Comparison of ENCODE assay signal across 15 mouse cellular contexts in the genomic region with DNA sequence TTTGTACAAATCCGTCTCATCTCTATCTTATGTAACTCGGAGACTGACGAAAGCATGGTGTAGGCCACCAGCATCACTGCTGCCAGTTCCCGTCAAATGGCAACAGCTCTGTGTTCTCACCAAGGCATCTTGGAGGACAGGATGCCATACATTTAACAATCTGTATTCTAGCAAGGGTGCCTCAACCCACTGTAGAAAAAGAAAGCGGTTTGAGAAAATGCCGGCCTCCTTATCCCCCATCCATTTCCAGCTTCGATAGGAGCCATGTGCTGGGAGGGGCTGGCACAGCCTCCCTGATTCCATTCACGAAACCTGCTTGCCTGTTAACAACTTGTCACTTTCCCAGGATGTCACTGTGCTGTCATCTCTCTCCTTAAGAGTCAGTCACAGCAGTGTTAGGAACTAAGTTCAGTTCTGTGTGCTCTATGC.
DNase-seq lines count a peak whose midpoint lies in the region; ATAC-seq and TF ChIP-seq lines count a peak whose summit lies in the region.
"Had no signal": no experiment of that assay in that cellular context is flagged by ENCODE, and none has a peak within 500 bp of the region (broad histone marks: within the 10 kb centered on the region; RNA-seq: fewer than 3 reads in every experiment).

No protein-coding gene starts in this region.

- H3K27ac ChIP-seq in forebrain, embryonic 14.5 days (ENCODE audit: low read depth, low read length) = peak overlapping the region; percentile 70; the same call in 1 of the 2 replicates
- no peak overlapping the region for H3K27ac ChIP-seq in forebrain, embryonic 10.5 days
- H3K27ac ChIP-seq in layer of hippocampus, adult 2 months = peak overlapping the region; percentile 86
- H3K27ac ChIP-seq: hindbrain, embryonic 12.5 days had no signal

- no peak overlapping the region for H3K4me2 ChIP-seq in forebrain, embryonic 14.5 days (ENCODE audit: low read length)
- H3K4me2 ChIP-seq: hindbrain, embryonic 12.5 days had no signal

- no peak overlapping the region for H3K4me3 ChIP-seq in forebrain, embryonic 14.5 days (ENCODE audit: low read depth, low read length)
- H3K4me3 ChIP-seq in forebrain, embryonic 10.5 days = no peak overlapping the region
- peak overlapping the region; percentile 16 for H3K4me3 ChIP-seq in megakaryocyte, embryonic 14.5 days (replicated peaks)
- H3K4me3 ChIP-seq in layer of hippocampus, adult 2 months = no peak overlapping the region
- H3K4me3 ChIP-seq: erythroblast, embryonic 14.5 days; hindbrain, embryonic 12.5 days had no signal

- no peaks in the 10 kb centered on the region for H3K36me3 ChIP-seq in forebrain, embryonic 14.5 days (ENCODE audit: control insufficient read depth, insufficient read depth, low read length)
- H3K36me3 ChIP-seq in forebrain, embryonic 10.5 days (replicated peaks) = no peaks in the 10 kb centered on the region
- peaks cover 57% of the 10 kb centered on the region for H3K36me3 ChIP-seq in megakaryocyte, embryonic 14.5 days (replicated peaks; ENCODE audit: low read length)
- H3K36me3 ChIP-seq: hindbrain, embryonic 12.5 days had no signal

- H3K27me3 ChIP-seq in forebrain, embryonic 14.5 days (replicated peaks; ENCODE audit: control insufficient read depth, insufficient read depth, low read length) = no peaks in the 10 kb centered on the region
- no peaks in the 10 kb centered on the region for H3K27me3 ChIP-seq in forebrain, embryonic 10.5 days (ENCODE audit: poor library complexity, severe bottlenecking)
- H3K27me3 ChIP-seq in megakaryocyte, embryonic 14.5 days (replicated peaks) = no peaks in the 10 kb centered on the region
- H3K27me3 ChIP-seq: hindbrain, embryonic 12.5 days had no signal

- peak; percentile 74 for DNase-seq in forebrain, embryonic 14.5 days (ENCODE audit: low spot score)
- no peak for DNase-seq in forebrain, embryonic 10.5 days (ENCODE audit: extremely low spot score, low spot score)
- DNase-seq in layer of hippocampus, adult 2 months (ENCODE audit: low spot score in 2 of 2) = peak; percentile 74 to 88
- peak; percentile 63 for DNase-seq in right cerebral cortex, postnatal 25 days
- no peak for DNase-seq in urinary bladder, adult 18-20 months (ENCODE audit: low spot score in 2 of 2)
- DNase-seq in gastrocnemius, adult 18-20 months (ENCODE audit: low spot score) = no peak
- DNase-seq: embryo, embryonic 11 days; kidney, adult 9 months; lung, postnatal 4 days; thymus, adult 18-20 months had no signal

- peaks cover 10% of the 10 kb centered on the region; the same call in 1 of the 2 replicates for H3K4me1 ChIP-seq in forebrain, embryonic 14.5 days (ENCODE audit: control insufficient read depth, insufficient read depth, low read length)
- peaks cover 27% of the 10 kb centered on the region for H3K4me1 ChIP-seq in forebrain, embryonic 10.5 days
- peaks cover 95% of the 10 kb centered on the region for H3K4me1 ChIP-seq in megakaryocyte, embryonic 14.5 days

- 57% methylated on average over 8 of the region's 8 CpGs for WGBS in forebrain, embryonic 14.5 days
- 84% methylated on average over 8 of the region's 8 CpGs for WGBS in forebrain, embryonic 10.5 days

- no peaks in the 10 kb centered on the region for H3K9me3 ChIP-seq in forebrain, embryonic 14.5 days (replicated peaks; ENCODE audit: control insufficient read depth, low read length)
- H3K9me3 ChIP-seq in forebrain, embryonic 10.5 days = no peaks in the 10 kb centered on the region
- H3K9me3 ChIP-seq in megakaryocyte, embryonic 14.5 days = no peaks in the 10 kb centered on the region
- H3K9me3 ChIP-seq: hindbrain, embryonic 12.5 days had no signal

- ATAC-seq in forebrain, embryonic 14.5 days = peak; percentile 89; the same call in 1 of the 2 replicates
- no peak for ATAC-seq in megakaryocyte, adult 5-6 weeks (ENCODE audit: poor library complexity, severe bottlenecking)
- ATAC-seq: activated CD4-positive, CD25-positive, alpha-beta regulatory T cell, adult 4 months had no signal

- TF ChIP-seq CTCF in layer of hippocampus, adult 2 months (conservative IDR thresholded peaks at IDR 0.05) = no peak

- H3K9ac ChIP-seq in forebrain, embryonic 14.5 days (ENCODE audit: low read length) = 0 out of 2 replicates have a peak overlapping the region, but pooled peaks have one; percentile 13
- H3K9ac ChIP-seq: hindbrain, embryonic 12.5 days had no signal

Comparison
In these comparisons a context has a peak if more than half of its experiments do, and no peak if none do; other contexts are left out.
1. DNase-seq: peak in forebrain, embryonic 14.5 days (single experiment), layer of hippocampus, adult 2 months (2 of 2) and right cerebral cortex, postnatal 25 days (single experiment); none in forebrain, embryonic 10.5 days (single experiment), urinary bladder, adult 18-20 months (0 of 2) and gastrocnemius, adult 18-20 months (single experiment).